Mouse (Mus musculus) myocyte (in vitro differentiated cells): Measurements from ENCODE around the gene Arhgef6. TPM values are rescaled to one million over a fixed set of nuclear protein-coding genes. Genes with fewer than 3 reads are reported as not detected.

Experiments
- H3K27me3 ChIP-seq: one replicate; pipeline ENCODE4 v1.6.1; 2011; ENCODE audit not compliant: control insufficient read depth, insufficient read depth, insufficient read length
- H3K36me3 ChIP-seq: one replicate; pipeline ENCODE4 v1.6.1; 2011; ENCODE audit not compliant: control insufficient read depth, insufficient read depth
- H3K4me2 ChIP-seq: one replicate; pipeline ENCODE4 v1.6.1; 2011; ENCODE audit warnings: low read depth, control low read depth
- H3K4me3 ChIP-seq: one replicate; pipeline ENCODE4 v1.5.1; 2011; ENCODE audit warnings: mild to moderate bottlenecking, control low read depth, moderate library complexity
- H3K79me2 ChIP-seq: one replicate; pipeline ENCODE4 v1.6.1; 2011; ENCODE audit not compliant: control insufficient read depth, insufficient read depth
- H3ac ChIP-seq: one replicate; pipeline ENCODE4 v1.6.1; 2011; ENCODE audit not compliant: control insufficient read depth, insufficient read length
- CEBPB ChIP-seq: IDR thresholded peaks from 2 replicates; pipeline ENCODE4 v1.6.1; 2011; ENCODE audit warnings: mild to moderate bottlenecking, moderate library complexity; ENCODE audit not compliant: poor library complexity, insufficient read depth, severe bottlenecking
- E2F4 ChIP-seq: IDR thresholded peaks from one replicate; pipeline ENCODE4 v1.6.1; 2011; ENCODE audit warnings: mild to moderate bottlenecking, control low read depth, moderate library complexity; ENCODE audit not compliant: insufficient read depth
- MAX ChIP-seq: IDR thresholded peaks from one replicate; pipeline ENCODE4 v1.6.1; 2011; ENCODE audit warnings: low read depth, mild to moderate bottlenecking, control low read depth
- MYOD1 ChIP-seq, 3 experiments: IDR thresholded peaks; one replicate each; pipeline ENCODE4 v1.6.1; 2011; ENCODE audit warnings: control low read depth in 2 of 3, low read depth in 2 of 3, mild to moderate bottlenecking in 2 of 3, moderate library complexity in 1 of 3; ENCODE audit not compliant: insufficient read length in 2 of 3, control insufficient read depth in 1 of 3
- MYOG ChIP-seq, 3 experiments: IDR thresholded peaks; one replicate each; pipeline ENCODE4 v1.6.1; 2011; ENCODE audit warnings: control low read depth in 2 of 3, low read depth in 2 of 3, mild to moderate bottlenecking in 2 of 3; ENCODE audit not compliant: insufficient read length in 2 of 3, control insufficient read depth in 1 of 3, insufficient read depth in 1 of 3
- POLR2A ChIP-seq: IDR thresholded peaks from one replicate; pipeline ENCODE4 v1.6.1; 2011; ENCODE audit warnings: low read depth, mild to moderate bottlenecking, control low read depth, moderate library complexity; ENCODE audit not compliant: insufficient read length
- POLR2AphosphoS2 ChIP-seq: IDR thresholded peaks from one replicate; pipeline ENCODE4 v1.6.1; 2011; ENCODE audit warnings: low read depth, control low read depth; ENCODE audit not compliant: insufficient read length
- REST ChIP-seq: IDR thresholded peaks from one replicate; pipeline ENCODE4 v1.6.1; 2011; ENCODE audit warnings: mild to moderate bottlenecking, control low read depth, moderate library complexity; ENCODE audit not compliant: insufficient read depth, insufficient read length
- SRF ChIP-seq: IDR thresholded peaks from one replicate; pipeline ENCODE4 v1.6.1; 2011; ENCODE audit warnings: low read depth; ENCODE audit not compliant: control insufficient read depth, insufficient read length
- TCF12 ChIP-seq: IDR thresholded peaks from one replicate; pipeline ENCODE4 v1.6.1; 2011; ENCODE audit warnings: mild to moderate bottlenecking, control low read depth; ENCODE audit not compliant: poor library complexity, insufficient read depth, severe bottlenecking
- TCF3 ChIP-seq: IDR thresholded peaks from one replicate; pipeline ENCODE4 v1.6.1; 2011; ENCODE audit warnings: low read depth, control low read depth; ENCODE audit not compliant: insufficient read length
- USF1 ChIP-seq: IDR thresholded peaks from one replicate; pipeline ENCODE4 v1.6.1; 2011; ENCODE audit warnings: low read depth, mild to moderate bottlenecking, control low read depth, moderate library complexity
- polyA plus RNA-seq: library from polyadenylated mRNA; unstranded; fragments of >200 nt; fragmentation: generic; extraction: Trizol; gene quantifications from one replicate; pipeline ENCODE4 v1.2.1, GENCODE M21; 2012; ENCODE audit warnings: missing spikeins

Arhgef6 gene
- polyA plus RNA-seq, 1 experiment = 3.5 TPM

- H3K27me3 ChIP-seq = no peaks in the 10 kb centered on the region
- no peaks in the 10 kb centered on the region for H3K36me3 ChIP-seq
- H3K4me3 ChIP-seq = no peak overlapping the region
- H3K4me2 ChIP-seq = no peak overlapping the region
- TF ChIP-seq TCF12 (no peak), POLR2AphosphoS2 (no peak), POLR2A (no peak), USF1 (no peak)
- no peak overlapping the region for H3ac ChIP-seq
- no peaks in the 10 kb centered on the region for H3K79me2 ChIP-seq
Observed at GRCm38 (mm10) chrX:57373543-57373942, 35.0 kb upstream of the Arhgef6 start.

GRCm38 (mm10) chrX:57372965-57373364 lies 34.4 kb upstream of the Arhgef6 start:
- no peaks in the 10 kb centered on the region for H3K27me3 ChIP-seq
- H3ac ChIP-seq = no peak overlapping the region
- no peak overlapping the region for H3K4me3 ChIP-seq
- H3K79me2 ChIP-seq = no peaks in the 10 kb centered on the region
- no peak overlapping the region for H3K4me2 ChIP-seq
- TF ChIP-seq MYOG (IDR thresholded peaks at IDR 0.05; ENCODE audit: control insufficient read depth in 1 of 3, insufficient read depth in 1 of 3, insufficient read length in 2 of 3, low read depth in 2 of 3) = no peak
- no peak for TF ChIP-seq CEBPB
- no peak for TF ChIP-seq MAX
- no peak for TF ChIP-seq POLR2A
- H3K36me3 ChIP-seq = no peaks in the 10 kb centered on the region

GRCm38 (mm10) chrX:57364891-57365569 lies 26.5 kb upstream of the Arhgef6 start:
- Histone ChIP-seq H3K4me3 (no peak overlapping the region), H3K36me3 (no peaks in the 10 kb centered on the region), H3K79me2 (no peaks in the 10 kb centered on the region), H3K27me3 (no peaks in the 10 kb centered on the region), H3K4me2 (no peak overlapping the region), H3ac (no peak overlapping the region)
- TF ChIP-seq MYOG (IDR thresholded peaks at IDR 0.05; ENCODE audit: control insufficient read depth in 1 of 3, insufficient read depth in 1 of 3, insufficient read length in 2 of 3, low read depth in 2 of 3) = no peak
- no peak for TF ChIP-seq E2F4
- no peak for TF ChIP-seq POLR2A
- TF ChIP-seq USF1 = no peak
- TF ChIP-seq POLR2AphosphoS2 = no peak
- no peak for TF ChIP-seq MAX
- TF ChIP-seq SRF = no peak
- TF ChIP-seq TCF12 = no peak
- TF ChIP-seq TCF3 = no peak
- no peak for TF ChIP-seq MYOD1 (IDR thresholded peaks at IDR 0.05; ENCODE audit: control insufficient read depth in 1 of 3, insufficient read length in 2 of 3, low read depth in 2 of 3)

GRCm38 (mm10) chrX:57359316-57359715 lies 20.8 kb upstream of the Arhgef6 start:
- Histone ChIP-seq H3K4me3 (no peak overlapping the region), H3K79me2 (no peaks in the 10 kb centered on the region), H3K27me3 (no peaks in the 10 kb centered on the region), H3ac (no peak overlapping the region), H3K4me2 (no peak overlapping the region), H3K36me3 (no peaks in the 10 kb centered on the region)
- TF ChIP-seq E2F4 (no peak), CEBPB (no peak), MYOD1 (IDR thresholded peaks at IDR 0.05; ENCODE audit: control insufficient read depth in 1 of 3, insufficient read length in 2 of 3, low read depth in 2 of 3) (no peak), POLR2A (no peak), REST (no peak), TCF12 (no peak)

- Histone ChIP-seq H3K79me2 (no peaks in the 10 kb centered on the region), H3K36me3 (no peaks in the 10 kb centered on the region), H3K27me3 (no peaks in the 10 kb centered on the region), H3K4me3 (no peak overlapping the region), H3K4me2 (peak overlapping the region; percentile 72), H3ac (no peak overlapping the region)
- no peak for TF ChIP-seq CEBPB
- no peak for TF ChIP-seq MAX
- TF ChIP-seq POLR2AphosphoS2 = no peak
- TF ChIP-seq TCF3 = no peak
- TF ChIP-seq POLR2A = no peak
- no peak for TF ChIP-seq MYOD1 (IDR thresholded peaks at IDR 0.05; ENCODE audit: control insufficient read depth in 1 of 3, insufficient read length in 2 of 3, low read depth in 2 of 3)
- TF ChIP-seq SRF = no peak
- TF ChIP-seq USF1 = no peak
- TF ChIP-seq E2F4 = no peak
- no peak for TF ChIP-seq TCF12
- TF ChIP-seq REST = no peak
- TF ChIP-seq MYOG (IDR thresholded peaks at IDR 0.05; ENCODE audit: control insufficient read depth in 1 of 3, insufficient read depth in 1 of 3, insufficient read length in 2 of 3, low read depth in 2 of 3) = no peak
Observed at GRCm38 (mm10) chrX:57339220-57339619, 691 bp upstream of the Arhgef6 start.
